Mouse (Mus musculus) G1E (cell line): ENCODE measurements at regions not wholly inside any gene's neighbourhood (a gene's known extent, or its start where the extent isn't known, plus 50 kb on each side); places are given as distances from the start of the nearest gene placed in this dataset.

ENCODE experiments used
- CTCF ChIP-seq: IDR thresholded peaks from 2 replicates; pipeline ENCODE4 v1.5.1; 2012; ENCODE audit warnings: low read depth, low read length, inconsistent platforms, mixed read lengths
- GATA1 ChIP-seq: IDR thresholded peaks from 2 replicates; pipeline ENCODE4 v1.6.1; 2012; ENCODE audit warnings: borderline replicate concordance, low read length, inconsistent platforms, mixed read lengths

DNA sequence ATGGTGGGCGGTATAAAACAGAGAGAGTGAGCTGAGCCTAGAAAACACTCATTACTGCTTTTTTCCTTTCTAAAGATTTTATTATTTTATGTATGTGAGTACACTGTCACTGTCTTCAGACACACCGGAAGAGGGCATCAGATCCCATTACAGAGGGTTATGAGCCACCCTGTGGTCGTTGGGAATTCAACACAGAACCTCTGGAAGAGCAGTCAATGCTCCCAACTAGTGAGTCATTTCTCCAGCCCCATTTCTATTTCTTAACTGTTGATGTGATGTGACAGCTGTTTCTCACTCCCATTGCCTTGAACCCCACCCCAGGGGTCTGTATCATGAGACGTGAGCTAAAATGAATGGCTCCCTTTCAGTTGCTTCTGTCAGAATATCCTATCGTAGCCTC is 82.6 kb upstream of the Haao start:
- TF ChIP-seq CTCF (no peak), GATA1 (no peak)
